Mouse (Mus musculus): ENCODE data around the gene Olfr1040. TPM values are rescaled to one million over a fixed set of nuclear protein-coding genes. Genes with fewer than 3 reads are reported as not detected.
"Not testable (repeated sequence)": the region's sequence is repeated elsewhere in the genome, so short reads cannot be mapped to it uniquely, and the experiment has no call there.

Olfr1040 gene
- total RNA-seq (2021): not detected
- long read RNA-seq: 0 reads

DNA sequence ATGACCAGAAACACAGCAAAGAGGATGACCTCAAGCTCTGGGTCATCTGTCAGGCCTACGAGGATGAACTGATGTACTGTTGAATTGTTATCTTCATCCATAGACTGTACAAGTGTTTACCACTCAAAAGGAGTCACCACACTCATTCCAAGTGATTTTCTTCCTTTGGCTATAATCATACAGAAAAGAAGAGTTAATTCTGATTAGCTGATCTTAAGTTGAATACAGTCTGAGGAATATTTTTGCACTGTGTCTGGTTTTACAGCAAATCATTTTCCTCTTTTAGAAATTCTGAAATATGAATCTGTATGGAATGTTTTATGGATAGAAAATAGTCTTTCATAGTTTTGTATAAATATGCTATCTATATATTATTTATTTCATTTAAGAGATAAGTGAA, at the start of gene Olfr1040:
TSS of gene Olfr1040 (minus strand) at position 101 of the 400 bp plus-strand sequence.
- no peak for DNase-seq (ENCODE audit: low spot score in 2 of 2)

GRCm38 (mm10) chr2:86195863-86196262, 49.3 kb upstream of the Olfr1040 start:
- no peak for DNase-seq (ENCODE audit: low spot score in 2 of 2)

DNA sequence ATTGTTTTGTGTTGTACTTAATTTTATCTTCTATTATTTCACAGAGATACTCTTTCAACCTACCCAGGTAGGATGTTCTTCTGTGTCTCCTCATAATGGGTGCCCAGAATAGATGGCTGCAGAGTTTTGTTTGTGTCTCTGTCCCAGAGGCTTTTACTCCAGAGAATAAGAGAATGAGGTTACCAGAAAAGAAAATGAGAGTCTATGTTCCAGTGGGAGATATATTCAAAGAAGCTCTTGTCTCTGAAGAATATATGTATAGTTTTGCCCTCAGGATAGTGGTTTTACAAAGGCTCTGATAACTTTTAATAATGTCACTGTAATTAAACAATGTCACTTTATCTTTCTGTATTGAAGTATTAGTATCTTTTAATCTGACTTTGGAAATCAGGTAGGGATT, 39.1 kb upstream of the Olfr1040 start, which contains the start of gene Olfr52:
TSS of gene Olfr52 (minus strand) at position 101 of the 400 bp plus-strand sequence.
- no peak for DNase-seq (ENCODE audit: low spot score in 2 of 2)

GRCm38 (mm10) chr2:86179950-86180349, 33.4 kb upstream of the Olfr1040 start:
- no peak for DNase-seq (ENCODE audit: low spot score in 2 of 2)

- no peak for DNase-seq (ENCODE audit: low spot score in 2 of 2)
Measured at GRCm38 (mm10) chr2:86177720-86178119, 31.2 kb upstream of the Olfr1040 start, which contains the start of gene Olfr1044. TSS of gene Olfr1044 (minus strand) at chr2:86177820.

- not testable (repeated sequence) for DNase-seq (ENCODE audit: low spot score in 2 of 2)
Measured at GRCm38 (mm10) chr2:86175422-86175821, 28.9 kb upstream of the Olfr1040 start.

DNA sequence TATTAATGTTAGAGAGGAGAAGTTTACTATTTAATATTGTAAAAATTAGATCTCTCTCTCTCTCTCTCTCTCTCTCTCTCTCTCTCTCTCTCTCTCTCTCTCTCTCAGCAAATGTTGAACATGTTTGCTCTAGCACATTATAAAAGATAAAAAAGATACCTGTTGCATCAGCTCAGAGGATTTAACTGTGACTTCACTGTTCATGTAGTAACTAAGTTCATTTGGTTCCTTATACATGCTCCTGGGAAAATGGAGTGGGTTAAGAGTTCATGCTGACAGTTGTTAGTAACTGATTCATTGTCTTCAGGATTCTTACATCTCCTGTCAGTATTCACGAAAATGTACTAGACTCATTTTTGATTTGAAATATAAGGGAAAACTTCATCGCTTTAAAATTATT, 20.9 kb upstream of the Olfr1040 start, which contains the start of gene Olfr1043:
TSS of gene Olfr1043 (minus strand) at position 101 of the 400 bp plus-strand sequence.
- no peak for DNase-seq (ENCODE audit: low spot score in 2 of 2)

- DNase-seq (ENCODE audit: low spot score in 2 of 2): no peak
Measured at GRCm38 (mm10) chr2:86161738-86162137, 15.2 kb upstream of the Olfr1040 start, which contains the start of gene Olfr1042. TSS of gene Olfr1042 (minus strand) at chr2:86161838.

- no peak for DNase-seq (ENCODE audit: low spot score in 2 of 2)
Measured at GRCm38 (mm10) chr2:86135828-86136227, 10.7 kb downstream of the Olfr1040 start, which contains the start of gene Olfr1039. TSS of gene Olfr1039 (minus strand) at chr2:86135928.

Other genes starting within 250 kb of the Olfr1040 start
- gene Olfr1024, start 241.7 kb downstream of the Olfr1040 start, total RNA-seq (2021): not detected
- gene Olfr1025-ps1, start 231.5 kb downstream of the Olfr1040 start, total RNA-seq (2021): not detected
- not detected for gene Olfr1026, start 225.2 kb downstream of the Olfr1040 start, total RNA-seq (2021)
- not detected for gene Olfr1028, start 196.3 kb downstream of the Olfr1040 start, total RNA-seq (2021)
- not detected for gene Olfr1029, start 172.8 kb downstream of the Olfr1040 start, total RNA-seq (2021)
- not detected for gene Olfr1030, start 167.5 kb downstream of the Olfr1040 start, total RNA-seq (2021)
- not detected for gene Olfr1031, start 156.4 kb downstream of the Olfr1040 start, total RNA-seq (2021)
- gene Olfr1032, start 141.2 kb downstream of the Olfr1040 start, total RNA-seq (2021): not detected
- gene Olfr1033, start 126.1 kb downstream of the Olfr1040 start, total RNA-seq (2021): not detected
- not detected for gene Olfr1034, start 100.9 kb downstream of the Olfr1040 start, total RNA-seq (2021)
- not detected for gene Olfr1036, start 72.7 kb downstream of the Olfr1040 start, total RNA-seq (2021)
- not detected for gene Olfr1037, start 59.3 kb downstream of the Olfr1040 start, total RNA-seq (2021)
- not detected for gene Olfr1039, start 10.8 kb downstream of the Olfr1040 start, total RNA-seq (2021)
- not detected for gene Olfr1042, start 15.1 kb upstream of the Olfr1040 start, total RNA-seq (2021)
- not detected for gene Olfr1043, start 20.8 kb upstream of the Olfr1040 start, total RNA-seq (2021)
- gene Olfr1044, start 31.1 kb upstream of the Olfr1040 start, total RNA-seq (2021): not detected
- not detected for gene Olfr52, start 39.0 kb upstream of the Olfr1040 start, total RNA-seq (2021)
- gene Olfr1045, start 56.3 kb upstream of the Olfr1040 start, total RNA-seq (2021): not detected
- not detected for gene Olfr1046, start 72.6 kb upstream of the Olfr1040 start, total RNA-seq (2021)
- not detected for gene Olfr1047, start 84.7 kb upstream of the Olfr1040 start, total RNA-seq (2021)
- not detected for gene Olfr1048, start 93.6 kb upstream of the Olfr1040 start, total RNA-seq (2021)
- not detected for gene Olfr1049, start 111.6 kb upstream of the Olfr1040 start, total RNA-seq (2021)
- gene Olfr1051, start 132.4 kb upstream of the Olfr1040 start, total RNA-seq (2021): not detected
- not detected for gene Olfr1052, start 145.7 kb upstream of the Olfr1040 start, total RNA-seq (2021)
- not detected for gene Olfr1053, start 168.6 kb upstream of the Olfr1040 start, total RNA-seq (2021)
- not detected for gene Olfr1054, start 188.7 kb upstream of the Olfr1040 start, total RNA-seq (2021)
- not detected for gene Olfr1055, start 203.6 kb upstream of the Olfr1040 start, total RNA-seq (2021)
- gene Olfr1056, start 215.7 kb upstream of the Olfr1040 start, total RNA-seq (2021): not detected
- gene Olfr1057, start 231.7 kb upstream of the Olfr1040 start, total RNA-seq (2021): not detected
- gene Olfr1058, start 241.8 kb upstream of the Olfr1040 start, total RNA-seq (2021): not detected